Mouse (Mus musculus) hindbrain, postnatal 0 days (tissue): ENCODE data around the gene Topbp1. TPM values are rescaled to one million over a fixed set of nuclear protein-coding genes. Genes with fewer than 3 reads are reported as not detected.
A peak's percentile ranks its signal among the peaks of the same experiment; 100 is the strongest.

Experiments
- ATAC-seq: fragments of 200-750 bp; cut with Nextera tagmentation; 2 replicates; pipeline ENCODE4 v1.8.0; 2017; ENCODE audit warnings: mild to moderate bottlenecking, moderate TSS enrichment, moderate library complexity
- DNase-seq: peaks from one replicate; pipeline ENCODE4 v3.0.0-alpha.2; 2015; ENCODE audit warnings: low spot score
- H3K27ac ChIP-seq: fragments of 300-500 bp; sonication (generic); 2 replicates; pipeline ENCODE4 v1.5.1; 2014; ENCODE audit warnings: mild to moderate bottlenecking
- H3K27me3 ChIP-seq: fragments of 300-500 bp; sonication (generic); 2 replicates; pipeline ENCODE4 v1.6.1; 2014; ENCODE audit warnings: low read length, mixed read lengths; ENCODE audit not compliant: insufficient read depth
- H3K36me3 ChIP-seq: fragments of 300-500 bp; sonication (generic); 2 replicates; pipeline ENCODE4 v1.6.1; 2014; ENCODE audit warnings: low read length, mixed read lengths; ENCODE audit not compliant: insufficient read depth
- H3K4me1 ChIP-seq: fragments of 300-500 bp; sonication (generic); 2 replicates; pipeline ENCODE4 v1.6.1; 2014; ENCODE audit warnings: antibody characterized with exemption, low read length, mixed read lengths; ENCODE audit not compliant: insufficient read depth
- H3K4me2 ChIP-seq: fragments of 300-500 bp; sonication (generic); 2 replicates; pipeline ENCODE4 v1.6.1; 2014; ENCODE audit warnings: low read depth, mild to moderate bottlenecking, low read length, moderate library complexity, mixed read lengths
- H3K4me3 ChIP-seq: fragments of 300-500 bp; sonication (generic); 2 replicates; pipeline ENCODE4 v1.5.1; 2014; ENCODE audit warnings: low read length
- H3K9ac ChIP-seq: fragments of 300-500 bp; sonication (generic); replicated peaks from 2 replicates; pipeline ENCODE4 v1.6.1; 2014; ENCODE audit warnings: mild to moderate bottlenecking, low read length, moderate library complexity, mixed read lengths
- H3K9me3 ChIP-seq: fragments of 300-500 bp; sonication (generic); 2 replicates; pipeline ENCODE4 v1.6.1; 2016; ENCODE audit warnings: low read length, mixed read lengths
- CTCF ChIP-seq: IDR thresholded peaks from 2 replicates; pipeline ENCODE4 v1.5.1; 2016; ENCODE audit warnings: antibody characterized with exemption, control low read depth, low read depth
- WGBS: fragments of 180-500 bp; shearing (Covaris S2); extraction: QIAGEN DNeasy Blood & Tissue Kit; methylation state at CpG from one replicate; pipeline ENCODE4 v1.1.7; 2014; 5-methylcytosine and 5-hydroxymethylcytosine counted together
- polyA plus RNA-seq: library from polyadenylated mRNA; unstranded; fragments of >200 nt; fragmentation: Nextera tagmentation; extraction: Ambion mirVana; gene quantifications from 2 replicates; pipeline ENCODE4 v1.2.1, GENCODE M21; 2015
- total RNA-seq: library from RNA; depleted of rRNA; stranded (reverse); fragments of >200 nt; gene quantifications from 2 replicates; pipeline ENCODE4 v1.2.3, GENCODE M21; 2014; rRNA removed

Topbp1 gene
- 24.9 and 26.0 TPM in 2 replicates for total RNA-seq
- polyA plus RNA-seq: 20.3 and 21.3 TPM in 2 replicates

GRCm38 (mm10) chr9:103304927-103305326, at the start of gene Topbp1, which contains the start of gene 1300017J02Rik:
Topbp1 (plus strand) TSS chr9:103305215.
1300017J02Rik (minus strand) TSS chr9:103305082.
- Histone ChIP-seq H3K4me2 (peak within 1 kb of the TSS; percentile 93), H3K36me3 (peaks cover 12% of the 10 kb centered on the region; the same call in 1 of the 2 replicates), H3K4me1 (no peaks in the 10 kb centered on the region), H3K27ac (peak within 1 kb of the TSS; percentile 85), H3K27me3 (no peaks in the 10 kb centered on the region), H3K4me3 (peak within 1 kb of the TSS; percentile 91), H3K9ac (peak within 1 kb of the TSS; percentile 71), H3K9me3 (no peaks in the 10 kb centered on the region)
- DNase-seq (peak; percentile 98), ATAC-seq (peak; percentile 98)
- under 1% methylated on average over 47 of the region's 49 CpGs for WGBS
- no peak for TF ChIP-seq CTCF

GRCm38 (mm10) chr9:103265778-103266177, 39.2 kb upstream of the Topbp1 start:
- ATAC-seq (no peak), DNase-seq (no peak)
- Histone ChIP-seq H3K4me1 (no peaks in the 10 kb centered on the region), H3K27me3 (no peaks in the 10 kb centered on the region), H3K9ac (no peak overlapping the region), H3K4me3 (no peak overlapping the region), H3K9me3 (no peaks in the 10 kb centered on the region), H3K4me2 (no peak overlapping the region), H3K36me3 (no peaks in the 10 kb centered on the region), H3K27ac (no peak overlapping the region)
- TF ChIP-seq CTCF: no peak
- WGBS: 93% methylated on average over 4 of the region's 4 CpGs

GRCm38 (mm10) chr9:103271104-103271503, 33.9 kb upstream of the Topbp1 start:
- Histone ChIP-seq H3K9ac (no peak overlapping the region), H3K27ac (no peak overlapping the region), H3K4me1 (no peaks in the 10 kb centered on the region), H3K36me3 (no peaks in the 10 kb centered on the region), H3K27me3 (no peaks in the 10 kb centered on the region), H3K4me3 (no peak overlapping the region), H3K9me3 (no peaks in the 10 kb centered on the region), H3K4me2 (no peak overlapping the region)
- whole genome bisulfite sequencing: 7% methylated on average over 4 of the region's 4 CpGs
- no peak for TF ChIP-seq CTCF
- DNase-seq (peak; percentile 51), ATAC-seq (0 out of 2 replicates have a peak, but pooled peaks have one; percentile 45)

GRCm38 (mm10) chr9:103274819-103275218, 30.2 kb upstream of the Topbp1 start:
- no peaks in the 10 kb centered on the region for H3K9me3 ChIP-seq
- no peak overlapping the region for H3K4me3 ChIP-seq
- DNase-seq (no peak), ATAC-seq (no peak)
- H3K27me3 ChIP-seq: no peaks in the 10 kb centered on the region
- WGBS: 90% methylated on average over 8 of the region's 8 CpGs
- no peak for TF ChIP-seq CTCF
- no peak overlapping the region for H3K4me2 ChIP-seq
- no peaks in the 10 kb centered on the region for H3K4me1 ChIP-seq
- H3K36me3 ChIP-seq: no peaks in the 10 kb centered on the region
- no peak overlapping the region for H3K9ac ChIP-seq
- no peak overlapping the region for H3K27ac ChIP-seq

- ATAC-seq (no peak), DNase-seq (no peak)
- 60% methylated on average over 1 of the region's 1 CpGs for WGBS
- Histone ChIP-seq H3K27ac (no peak overlapping the region), H3K4me3 (no peak overlapping the region), H3K9ac (no peak overlapping the region), H3K36me3 (no peaks in the 10 kb centered on the region), H3K9me3 (no peaks in the 10 kb centered on the region), H3K4me1 (no peaks in the 10 kb centered on the region), H3K27me3 (no peaks in the 10 kb centered on the region), H3K4me2 (no peak overlapping the region)
- TF ChIP-seq CTCF: no peak
Measured at GRCm38 (mm10) chr9:103275676-103276075, 29.3 kb upstream of the Topbp1 start.

GRCm38 (mm10) chr9:103276876-103277275, 28.1 kb upstream of the Topbp1 start:
- no peak for ATAC-seq
- Histone ChIP-seq H3K9ac (no peak overlapping the region), H3K27ac (no peak overlapping the region), H3K4me2 (no peak overlapping the region), H3K9me3 (no peaks in the 10 kb centered on the region), H3K4me1 (no peaks in the 10 kb centered on the region), H3K4me3 (no peak overlapping the region), H3K27me3 (no peaks in the 10 kb centered on the region), H3K36me3 (no peaks in the 10 kb centered on the region)
- WGBS: 89% methylated on average over 6 of the region's 6 CpGs
- TF ChIP-seq CTCF: no peak
- no peak for DNase-seq

- Histone ChIP-seq H3K4me2 (no peak overlapping the region), H3K36me3 (no peaks in the 10 kb centered on the region), H3K4me3 (no peak overlapping the region), H3K4me1 (no peaks in the 10 kb centered on the region), H3K27ac (no peak overlapping the region), H3K9me3 (no peaks in the 10 kb centered on the region), H3K27me3 (no peaks in the 10 kb centered on the region), H3K9ac (no peak overlapping the region)
- TF ChIP-seq CTCF: no peak
- ATAC-seq: no peak
- DNase-seq: no peak
- 48% methylated on average over 4 of the region's 4 CpGs for WGBS
Measured at GRCm38 (mm10) chr9:103286396-103286795, 18.6 kb upstream of the Topbp1 start.
